Mouse (Mus musculus) gastrocnemius, postnatal 25 days (tissue): Measurements from ENCODE around the gene Cchcr1. TPM values are rescaled to one million over a fixed set of nuclear protein-coding genes. Genes with fewer than 3 reads are reported as not detected.
A peak's percentile ranks its signal among the peaks of the same experiment; 100 is the strongest.
"Not testable (repeated sequence)": the region's sequence is repeated elsewhere in the genome, so short reads cannot be mapped to it uniquely, and the experiment has no call there.

Experiments used
- DNase-seq: peaks from one replicate; pipeline ENCODE4 v3.0.0; 2022
- long read RNA-seq, 2 experiments: library from polyadenylated mRNA; stranded (forward); transcript quantifications; one replicate each; pipeline ENCODE4 v2.0.0; 2021
- total RNA-seq, 2 experiments: library from RNA; stranded (reverse); gene quantifications; 1 replicate in 1 of 2; 2 replicates in 1 of 2; pipeline ENCODE4 v1.2.3; 2021

The Cchcr1 gene
- total RNA-seq = 1 to 10 TPM; 2.5 to 2.7 TPM
- long read RNA-seq, experiment 1, partial matches to known transcripts = 1 of 2 reads
- long read RNA-seq, experiment 1, other reads (novel, unspliced or antisense) = 0 of 2 reads
- long read RNA-seq, experiment 2, partial matches to known transcripts = 2 of 2 reads
- long read RNA-seq, experiment 2, other reads (novel, unspliced or antisense) = 0 of 2 reads

DNA sequence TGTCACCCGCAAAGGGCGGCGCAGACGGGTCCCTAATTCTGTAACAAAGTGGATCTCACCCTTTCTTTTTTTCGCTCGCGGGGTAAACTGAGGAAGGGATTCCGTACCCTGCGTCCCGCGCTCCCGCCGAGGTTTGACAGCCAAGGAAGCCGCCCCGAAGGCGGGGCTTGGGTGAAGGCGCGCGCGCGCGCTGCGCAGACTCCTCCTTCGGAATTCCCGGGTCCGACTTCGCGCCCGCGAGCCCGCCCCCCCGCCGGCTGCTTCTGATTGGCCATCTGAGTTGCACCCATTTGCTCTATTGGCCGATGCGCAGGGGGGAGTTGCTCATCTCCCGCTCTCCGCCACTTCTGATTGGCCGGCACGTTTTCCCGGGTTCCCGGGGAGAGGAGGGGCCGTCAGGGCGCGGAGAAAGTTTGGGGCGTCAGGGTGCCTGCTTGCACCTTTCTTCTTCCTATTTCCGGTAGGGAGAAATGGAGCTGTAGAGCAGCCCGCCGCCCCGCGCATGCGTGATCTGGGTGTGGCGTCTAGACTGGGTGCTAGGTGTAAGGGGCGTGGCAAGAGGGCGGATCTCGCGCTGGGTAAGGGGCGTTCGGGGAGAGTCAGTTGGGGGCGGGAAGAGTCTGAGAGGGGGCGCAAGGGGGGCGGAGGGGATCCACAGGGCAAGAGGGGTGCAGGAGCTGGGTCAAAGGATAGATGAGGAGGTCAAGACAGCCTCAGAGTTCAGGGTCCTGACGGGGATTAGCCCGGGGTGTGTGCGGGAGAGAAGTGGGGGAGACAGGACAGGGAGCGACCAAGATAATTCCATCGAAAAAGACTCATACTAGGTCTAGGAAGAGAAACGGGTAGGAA is at the start of gene Cchcr1, which contains the start of gene Tcf19:
TSS of gene Cchcr1 (plus strand) at position 449 of the 849 bp plus-strand sequence.
TSS of gene Tcf19 (minus strand) at position 173 of the 849 bp plus-strand sequence.
- peak; percentile 97 for DNase-seq

DNA sequence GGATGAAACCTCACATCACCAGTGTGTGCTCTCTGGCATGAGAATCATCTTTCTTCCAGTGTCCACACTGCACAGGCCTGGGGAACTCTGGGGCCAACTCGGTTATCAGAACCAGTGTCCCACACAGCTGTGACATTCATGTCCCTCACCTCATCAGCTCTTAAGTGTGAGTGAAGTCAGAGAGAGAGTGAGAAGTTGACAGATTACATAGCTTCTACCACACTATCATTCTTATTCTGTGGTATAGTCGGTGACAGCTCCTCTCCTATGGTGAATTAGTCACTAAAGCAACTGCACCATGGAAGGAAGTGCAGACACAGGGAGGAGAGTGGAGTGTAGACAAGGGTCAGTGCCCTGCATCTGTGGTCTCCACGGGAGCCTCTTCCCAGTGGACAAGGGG is 48.0 kb upstream of the Cchcr1 start:
- not testable (repeated sequence) for DNase-seq

GRCm38 (mm10) chr17:35469842-35470751 is 46.8 kb upstream of the Cchcr1 start, which contains the start of gene H2-Q10:
Gene H2-Q10, plus strand, starts transcription at chr17:35470089.
- no peak for DNase-seq

- no peak for DNase-seq
These were observed 32.8 kb upstream of the Cchcr1 start for GRCm38 (mm10) chr17:35484066-35484465.

GRCm38 (mm10) chr17:35485702-35486101 is 31.2 kb upstream of the Cchcr1 start:
- DNase-seq = no peak

GRCm38 (mm10) chr17:35486726-35487125 is 30.2 kb upstream of the Cchcr1 start:
- no peak for DNase-seq

DNA sequence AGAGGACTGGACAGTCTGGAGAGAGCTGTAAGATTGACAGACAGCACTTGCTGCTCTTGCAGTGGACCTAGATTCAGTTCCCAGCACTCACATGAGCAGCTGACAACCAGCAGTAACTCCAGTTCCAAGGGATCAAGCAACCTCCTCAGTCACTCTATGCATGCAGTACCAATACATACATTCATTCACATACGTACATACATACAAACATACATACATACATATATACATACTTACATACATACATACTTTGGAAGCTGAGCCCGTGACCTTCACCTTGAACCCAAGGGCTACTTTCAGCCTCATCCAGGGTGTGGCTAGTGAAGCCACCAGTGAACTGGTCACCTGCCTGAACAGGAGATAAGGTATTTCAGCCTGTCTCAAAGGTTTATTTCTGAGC is 28.9 kb upstream of the Cchcr1 start:
- no peak for DNase-seq

- no peak for DNase-seq
These were observed 26.6 kb upstream of the Cchcr1 start for GRCm38 (mm10) chr17:35490320-35490719.

DNA sequence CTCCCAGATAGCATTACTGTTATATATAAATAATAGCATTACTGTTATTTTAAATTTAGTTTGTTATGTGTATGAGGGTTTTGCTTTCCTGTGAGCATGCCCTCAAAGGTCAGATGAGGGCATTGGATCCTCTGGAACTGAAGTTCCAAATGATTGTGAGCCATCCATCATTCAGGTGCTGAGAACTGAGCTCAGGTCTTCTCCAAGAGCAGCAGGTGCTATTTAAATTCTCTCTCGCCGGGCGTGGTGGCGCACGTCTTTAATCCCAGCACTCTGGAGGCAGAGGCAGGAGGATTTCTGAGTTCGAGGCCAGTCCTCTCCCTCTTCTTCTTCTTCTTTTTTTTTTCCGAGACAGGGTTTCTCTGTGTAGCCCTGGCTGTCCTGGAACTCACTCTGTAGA is 19.8 kb upstream of the Cchcr1 start:
- no peak for DNase-seq

GRCm38 (mm10) chr17:35502226-35502625 is 14.7 kb upstream of the Cchcr1 start:
- no peak for DNase-seq

GRCm38 (mm10) chr17:35502762-35503161 is 14.1 kb upstream of the Cchcr1 start:
- no peak for DNase-seq

GRCm38 (mm10) chr17:35503849-35504248 is 13.1 kb upstream of the Cchcr1 start:
- no peak for DNase-seq

DNA sequence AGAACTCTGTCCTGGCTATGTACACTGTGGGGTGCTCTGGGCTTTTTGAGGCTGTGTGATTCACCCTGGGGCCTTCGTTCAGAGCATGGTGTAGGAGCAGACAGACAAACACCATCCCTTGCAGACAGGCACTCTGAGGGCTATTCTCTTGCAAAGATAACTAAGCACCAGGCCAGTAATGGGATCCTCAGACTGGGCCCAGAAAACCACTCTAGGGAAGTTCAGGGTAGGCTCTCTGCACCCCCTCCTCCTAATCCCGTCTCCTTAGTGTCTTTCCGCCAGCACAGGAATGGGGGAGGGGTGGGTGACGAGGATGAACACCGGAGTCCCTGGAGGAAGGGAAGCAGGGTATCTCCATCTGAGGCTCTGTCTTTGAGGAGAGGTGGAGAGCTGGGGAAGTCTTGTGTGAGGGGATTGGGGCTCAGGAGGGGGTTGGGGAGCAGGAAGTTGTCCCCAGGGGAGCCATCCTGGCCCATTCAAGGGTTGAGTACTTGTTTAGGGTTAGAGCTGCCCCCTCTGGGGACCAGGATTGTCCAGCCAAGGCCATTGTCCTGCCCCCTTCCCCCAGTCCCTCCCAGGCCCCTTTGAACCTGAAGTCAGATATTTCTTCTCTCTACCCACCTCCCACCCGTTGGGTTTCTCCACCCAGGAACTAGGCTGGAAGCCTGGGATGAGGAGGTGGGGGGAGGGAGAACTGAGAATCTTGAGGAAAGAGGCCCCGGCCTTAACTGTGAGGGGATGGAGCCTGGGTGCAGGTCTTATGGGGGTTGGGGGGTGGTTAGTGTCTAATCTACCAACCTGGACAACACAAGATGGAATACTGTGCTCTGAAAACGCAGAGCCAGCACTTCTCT is 12.0 kb upstream of the Cchcr1 start:
- no peak for DNase-seq

- DNase-seq = no peak
These were observed 11.1 kb upstream of the Cchcr1 start, which contains the start of gene Pou5f1 for GRCm38 (mm10) chr17:35505776-35506175. Gene Pou5f1, plus strand, starts transcription at chr17:35506018.

DNA sequence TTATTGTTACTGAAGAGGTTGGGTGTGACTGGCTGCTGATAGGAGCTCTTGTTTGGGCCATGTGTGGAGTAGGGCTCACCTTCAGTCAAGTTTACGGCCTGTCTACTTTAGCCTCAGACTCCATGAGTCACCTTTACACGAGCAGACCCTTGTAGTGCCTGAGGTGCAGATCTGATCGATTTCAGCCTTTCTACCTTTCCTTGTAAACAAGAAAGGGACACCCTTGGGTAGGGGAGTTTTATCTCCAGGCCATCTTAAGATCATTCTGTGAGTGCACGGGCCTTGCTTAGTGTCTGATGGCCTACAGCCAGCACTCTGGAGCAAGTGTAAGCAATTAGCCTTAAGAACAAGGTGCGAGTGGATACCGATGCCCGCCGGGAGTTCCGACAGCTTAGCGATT is 10.0 kb upstream of the Cchcr1 start:
- DNase-seq = no peak

DNA sequence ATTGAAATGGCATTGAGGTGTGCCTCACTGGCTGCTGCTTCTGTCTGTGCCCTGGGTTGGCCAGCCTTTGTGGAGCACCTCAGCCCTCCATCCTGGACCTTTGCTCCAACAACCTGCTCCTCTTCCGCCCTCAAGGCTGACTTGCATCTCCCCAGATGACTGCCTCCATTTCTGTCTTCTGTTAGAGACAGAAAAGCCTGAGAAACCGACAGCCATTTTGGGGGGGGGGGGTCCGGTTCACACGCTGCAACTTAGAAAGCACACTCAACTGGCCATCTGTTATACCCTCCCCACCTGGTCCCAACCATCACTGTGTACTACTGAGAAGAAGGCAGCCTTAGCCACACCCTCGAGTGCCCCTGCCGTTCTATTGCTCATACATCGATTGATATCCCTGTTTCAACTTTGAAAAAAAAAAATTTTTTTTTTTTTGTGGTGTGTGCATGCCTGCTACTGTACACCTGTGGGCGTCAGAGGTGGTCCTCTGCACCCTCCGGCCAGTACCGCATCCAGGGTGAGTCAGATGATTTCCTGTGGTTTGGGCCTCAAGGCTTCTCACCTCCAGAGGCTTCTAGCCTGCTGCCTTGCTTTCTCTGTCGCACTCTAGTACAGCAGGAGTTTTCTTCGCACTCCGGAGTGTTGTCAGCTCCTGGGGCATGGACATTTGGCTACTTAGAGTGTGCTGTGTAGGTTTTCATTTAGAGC is 9.2 kb upstream of the Cchcr1 start:
- no peak for DNase-seq

DNA sequence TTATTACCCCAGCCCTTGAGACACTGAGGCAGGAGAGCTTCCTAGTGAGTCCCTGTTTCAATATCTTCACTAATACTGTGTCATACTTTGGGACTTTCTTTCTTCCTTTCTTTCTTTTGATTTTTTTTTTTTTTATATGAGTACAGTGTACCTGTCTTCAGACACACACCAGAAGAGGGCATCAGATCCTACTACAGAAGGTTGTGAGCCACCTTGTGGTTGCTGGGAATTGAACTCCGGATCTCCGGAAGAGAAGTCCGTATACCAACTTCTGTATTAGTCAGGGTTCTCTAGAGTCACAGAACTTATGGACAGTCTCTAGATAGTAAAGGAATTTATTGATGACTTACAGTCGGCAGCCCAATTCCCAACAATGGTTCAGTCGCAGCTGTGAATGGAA is 8.6 kb upstream of the Cchcr1 start:
- DNase-seq = not testable (repeated sequence)

DNA sequence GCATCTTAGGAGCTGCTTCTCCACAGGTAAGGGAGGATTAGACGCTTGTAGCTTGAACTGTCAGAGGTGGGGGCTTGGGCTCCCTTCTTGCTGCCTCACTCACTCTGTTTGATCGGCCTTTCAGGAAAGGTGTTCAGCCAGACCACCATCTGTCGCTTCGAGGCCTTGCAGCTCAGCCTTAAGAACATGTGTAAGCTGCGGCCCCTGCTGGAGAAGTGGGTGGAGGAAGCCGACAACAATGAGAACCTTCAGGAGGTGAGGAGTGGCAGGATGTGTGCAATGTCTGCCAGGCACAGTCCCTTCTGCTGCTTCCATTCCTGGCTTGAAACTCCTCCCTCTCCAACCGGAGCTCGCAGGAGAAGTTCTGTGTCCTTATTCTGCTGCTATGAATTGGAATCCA is 7.6 kb upstream of the Cchcr1 start:
- DNase-seq = no peak

- DNase-seq = no peak
These were observed 3.8 kb upstream of the Cchcr1 start for GRCm38 (mm10) chr17:35512916-35513626.

GRCm38 (mm10) chr17:35513886-35514285 is 3.0 kb upstream of the Cchcr1 start:
- no peak for DNase-seq
